11 mouse cellular contexts compared by ENCODE assay signal in genomic region chr6:40071007-40071406, GRCm38 (mm10).
A peak's percentile ranks its signal among the peaks of the same experiment; 100 is the strongest.
DNase-seq lines count a peak whose midpoint lies in the region; ATAC-seq and TF ChIP-seq lines count a peak whose summit lies in the region.
"Had no signal": no experiment of that assay in that cellular context is flagged by ENCODE, and none has a peak within 500 bp of the region (broad histone marks: within the 10 kb centered on the region; RNA-seq: fewer than 3 reads in every experiment).

No protein-coding gene starts in this region.

- H3K36me3 ChIP-seq in forebrain, embryonic 14.5 days (ENCODE audit: control insufficient read depth, insufficient read depth, low read length): no peaks in the 10 kb centered on the region
- H3K36me3 ChIP-seq in lung, postnatal 0 days (ENCODE audit: insufficient read depth, low read length): no peaks in the 10 kb centered on the region
- H3K36me3 ChIP-seq: stomach, embryonic 15.5 days had no signal

- H3K9ac ChIP-seq in forebrain, embryonic 14.5 days (ENCODE audit: low read length): no peak overlapping the region
- no peak overlapping the region for H3K9ac ChIP-seq in lung, postnatal 0 days (replicated peaks; ENCODE audit: low read depth)
- H3K9ac ChIP-seq: stomach, embryonic 15.5 days had no signal

- DNase-seq in left cerebral cortex, adult 18-20 months (ENCODE audit: low spot score in 2 of 2): peak; percentile 20 to 55
- no peak for DNase-seq in left cerebral cortex, adult 11 months (ENCODE audit: low spot score)
- peak; percentile 42 for DNase-seq in embryo, embryonic 10.5 days (ENCODE audit: low spot score)
- peak; percentile 58 for DNase-seq in forebrain, embryonic 14.5 days (ENCODE audit: low spot score)
- DNase-seq in left cerebral cortex, postnatal 25 days (ENCODE audit: low spot score in 2 of 2): peak; percentile 34 to 82
- no peak for DNase-seq in ovary, postnatal 36 days (ENCODE audit: low spot score)
- no peak for DNase-seq in thymus, postnatal 36 days
- DNase-seq in lung, postnatal 0 days (ENCODE audit: low spot score): no peak
- DNase-seq: kidney, postnatal 25 days had no signal

- no peak for TF ChIP-seq EP300 in lung, postnatal 0 days (IDR thresholded peaks at IDR 0.05)

- no peak overlapping the region for H3K4me2 ChIP-seq in forebrain, embryonic 14.5 days (ENCODE audit: low read length)
- no peak overlapping the region for H3K4me2 ChIP-seq in lung, postnatal 0 days (replicated peaks; ENCODE audit: low read depth, low read length)
- H3K4me2 ChIP-seq: stomach, embryonic 15.5 days had no signal

- H3K27me3 ChIP-seq in forebrain, embryonic 14.5 days (replicated peaks; ENCODE audit: control insufficient read depth, insufficient read depth, low read length): no peaks in the 10 kb centered on the region
- no peaks in the 10 kb centered on the region for H3K27me3 ChIP-seq in lung, postnatal 0 days (replicated peaks; ENCODE audit: insufficient read depth, low read length)
- H3K27me3 ChIP-seq: Patski; stomach, embryonic 15.5 days had no signal

- ATAC-seq in forebrain, embryonic 14.5 days: peak; percentile 54; the same call in 1 of the 2 replicates
- no peak for ATAC-seq in lung, postnatal 0 days
- ATAC-seq: Patski had no signal

- intact Hi-C loops in left cerebral cortex, postnatal 25 days (cut with DNase I): no loop called here

- TF ChIP-seq CTCF in lung, postnatal 0 days (IDR thresholded peaks at IDR 0.05): no peak

- no peaks in the 10 kb centered on the region for H3K9me3 ChIP-seq in forebrain, embryonic 14.5 days (replicated peaks; ENCODE audit: control insufficient read depth, low read length)
- no peaks in the 10 kb centered on the region for H3K9me3 ChIP-seq in lung, postnatal 0 days (ENCODE audit: low read length)
- H3K9me3 ChIP-seq: stomach, embryonic 15.5 days had no signal

- H3K27ac ChIP-seq in forebrain, embryonic 14.5 days (ENCODE audit: low read depth, low read length): peak overlapping the region; percentile 55; the same call in 1 of the 2 replicates
- no peak overlapping the region for H3K27ac ChIP-seq in lung, postnatal 0 days (ENCODE audit: low read length)
- H3K27ac ChIP-seq: stomach, embryonic 15.5 days had no signal

- H3K4me1 ChIP-seq in forebrain, embryonic 14.5 days (ENCODE audit: control insufficient read depth, insufficient read depth, low read length): no peaks in the 10 kb centered on the region; the same call in 1 of the 2 replicates
- H3K4me1 ChIP-seq in lung, postnatal 0 days (ENCODE audit: insufficient read depth, low read depth, low read length): no peaks in the 10 kb centered on the region
- H3K4me1 ChIP-seq: stomach, embryonic 15.5 days had no signal

- 73% methylated on average over 3 of the region's 3 CpGs for WGBS in forebrain, embryonic 14.5 days
- 22% methylated on average over 3 of the region's 3 CpGs for WGBS in lung, postnatal 0 days

- no peak overlapping the region for H3K4me3 ChIP-seq in forebrain, embryonic 14.5 days (ENCODE audit: low read depth, low read length)
- H3K4me3 ChIP-seq in lung, postnatal 0 days (ENCODE audit: low read depth, low read length): no peak overlapping the region
- H3K4me3 ChIP-seq: stomach, embryonic 15.5 days had no signal

Comparison
In these comparisons a context has a peak if more than half of its experiments do, and no peak if none do; other contexts are left out.
1. DNase-seq: peak in left cerebral cortex, adult 18-20 months (2 of 2), embryo, embryonic 10.5 days (single experiment), forebrain, embryonic 14.5 days (single experiment) and left cerebral cortex, postnatal 25 days (2 of 2); none in left cerebral cortex, adult 11 months (single experiment), ovary, postnatal 36 days (single experiment), thymus, postnatal 36 days (0 of 2) and lung, postnatal 0 days (single experiment).